Mouse (Mus musculus): Measurements from ENCODE around the gene D630003M21Rik. TPM values are rescaled to one million over a fixed set of nuclear protein-coding genes. Genes with fewer than 3 reads are reported as not detected.

D630003M21Rik gene
- polyA plus RNA-seq, 1 experiment: 1.7 TPM

DNA sequence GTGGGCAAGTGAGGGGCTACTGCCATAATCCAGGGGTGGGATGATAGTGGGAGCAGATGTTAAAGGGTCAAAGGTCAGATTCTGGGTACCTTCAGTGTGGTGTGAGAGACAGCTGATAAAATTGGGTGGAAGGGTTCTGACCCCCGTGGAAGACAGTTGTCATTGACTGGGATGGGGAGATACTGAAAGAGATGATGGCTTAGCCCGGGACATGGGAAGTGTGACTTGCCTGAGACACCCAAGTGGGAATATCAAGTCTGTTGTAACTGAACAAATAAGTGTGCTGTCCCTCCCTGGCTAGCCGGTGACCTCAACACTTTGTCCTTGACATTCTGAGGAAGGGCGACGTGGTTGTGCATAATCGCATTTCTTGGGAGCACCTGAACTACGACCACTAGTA is 59.3 kb downstream of the D630003M21Rik start:
- H3K4me3 ChIP-seq (ENCODE audit: low read depth, low read length): no peak overlapping the region

DNA sequence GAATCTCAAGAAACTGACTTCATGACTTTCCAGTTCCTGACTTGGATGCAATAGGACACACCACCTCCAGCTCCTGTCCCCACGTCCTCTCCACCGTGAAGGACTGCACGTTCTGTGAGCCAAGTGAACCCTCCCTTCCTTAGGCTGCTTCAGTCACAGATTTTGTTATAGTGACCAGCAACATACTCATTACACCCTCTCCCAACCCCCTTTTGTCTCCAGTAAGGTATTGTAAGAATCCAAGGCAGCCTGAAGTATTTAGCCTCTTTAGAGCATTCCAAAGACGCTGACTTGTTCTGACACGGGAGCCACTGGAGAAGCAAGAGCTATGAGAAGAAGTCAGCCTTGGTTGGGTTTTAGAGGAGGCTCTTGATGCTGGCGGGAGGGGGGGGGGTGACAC is 59.7 kb downstream of the D630003M21Rik start:
- Histone ChIP-seq H3K36me3 (ENCODE audit: control insufficient read depth, insufficient read depth, low read length) (no peaks in the 10 kb centered on the region), H3K27me3 (ENCODE audit: control insufficient read depth, insufficient read depth, low read length) (no peaks in the 10 kb centered on the region), H3K27ac (ENCODE audit: insufficient read depth, low read depth, low read length) (no peak overlapping the region; the same call in 1 of the 2 replicates), H3K4me3 (ENCODE audit: low read depth, low read length) (no peak overlapping the region), H3K4me1 (ENCODE audit: control insufficient read depth, insufficient read depth, insufficient read length, low read length) (peaks cover 31% of the 10 kb centered on the region)
- WGBS: 83% methylated on average over 6 of the region's 6 CpGs
- TF ChIP-seq POLR2A (IDR thresholded peaks at IDR 0.05; ENCODE audit: low read depth, low read length) (no peak), CTCF (IDR thresholded peaks at IDR 0.05; ENCODE audit: extremely low read depth, insufficient read length, insufficient replicate concordance, low read depth, low read length) (no peak)

More for the DNA sequence above, 59.3 kb downstream of the D630003M21Rik start:
- WGBS: 85% methylated on average over 7 of the region's 7 CpGs
- TF ChIP-seq POLR2A (IDR thresholded peaks at IDR 0.05; ENCODE audit: low read depth, low read length) (no peak), CTCF (IDR thresholded peaks at IDR 0.05; ENCODE audit: extremely low read depth, insufficient read length, insufficient replicate concordance, low read depth, low read length) (no peak)
- Histone ChIP-seq H3K4me1 (ENCODE audit: control insufficient read depth, insufficient read depth, insufficient read length, low read length) (peaks cover 35% of the 10 kb centered on the region), H3K36me3 (ENCODE audit: control insufficient read depth, insufficient read depth, low read length) (no peaks in the 10 kb centered on the region), H3K27me3 (ENCODE audit: control insufficient read depth, insufficient read depth, low read length) (no peaks in the 10 kb centered on the region), H3K27ac (ENCODE audit: insufficient read depth, low read depth, low read length) (no peak overlapping the region)

DNA sequence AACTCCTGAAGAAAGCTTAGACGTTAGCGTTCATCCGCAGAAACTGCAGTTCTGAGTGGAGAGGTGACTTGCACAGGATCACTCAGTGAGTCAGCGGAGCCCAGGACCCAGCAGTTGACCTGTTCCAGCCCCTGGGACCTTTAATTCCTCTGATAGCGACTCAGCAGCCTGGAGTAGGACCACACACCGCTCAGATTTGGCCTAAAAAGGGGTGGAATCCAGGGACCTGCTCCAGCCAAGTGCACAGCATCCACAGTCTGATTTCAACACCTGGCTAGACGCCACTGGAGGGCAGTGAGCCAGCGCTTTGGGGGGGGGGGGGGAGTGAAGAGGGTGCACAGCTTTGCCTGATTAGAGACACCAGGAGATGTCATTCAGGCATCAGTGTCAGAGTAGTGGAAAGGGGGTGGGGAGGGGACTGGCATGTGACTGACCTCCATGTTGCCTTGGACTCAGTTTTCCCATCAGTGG is 60.2 kb downstream of the D630003M21Rik start:
- no peaks in the 10 kb centered on the region for H3K36me3 ChIP-seq (ENCODE audit: control insufficient read depth, insufficient read depth, low read length)
- no peak for TF ChIP-seq POLR2A (IDR thresholded peaks at IDR 0.05; ENCODE audit: low read depth, low read length)
- no peak for TF ChIP-seq CTCF (IDR thresholded peaks at IDR 0.05; ENCODE audit: extremely low read depth, insufficient read length, insufficient replicate concordance, low read depth, low read length)
- no peak overlapping the region for H3K4me3 ChIP-seq (ENCODE audit: low read depth, low read length)
- H3K4me1 ChIP-seq (ENCODE audit: control insufficient read depth, insufficient read depth, insufficient read length, low read length): peaks cover 27% of the 10 kb centered on the region
- WGBS: 62% methylated on average over 8 of the region's 8 CpGs
- H3K27ac ChIP-seq (ENCODE audit: insufficient read depth, low read depth, low read length): no peak overlapping the region; the same call in 1 of the 2 replicates
- H3K27me3 ChIP-seq (ENCODE audit: control insufficient read depth, insufficient read depth, low read length): no peaks in the 10 kb centered on the region

DNA sequence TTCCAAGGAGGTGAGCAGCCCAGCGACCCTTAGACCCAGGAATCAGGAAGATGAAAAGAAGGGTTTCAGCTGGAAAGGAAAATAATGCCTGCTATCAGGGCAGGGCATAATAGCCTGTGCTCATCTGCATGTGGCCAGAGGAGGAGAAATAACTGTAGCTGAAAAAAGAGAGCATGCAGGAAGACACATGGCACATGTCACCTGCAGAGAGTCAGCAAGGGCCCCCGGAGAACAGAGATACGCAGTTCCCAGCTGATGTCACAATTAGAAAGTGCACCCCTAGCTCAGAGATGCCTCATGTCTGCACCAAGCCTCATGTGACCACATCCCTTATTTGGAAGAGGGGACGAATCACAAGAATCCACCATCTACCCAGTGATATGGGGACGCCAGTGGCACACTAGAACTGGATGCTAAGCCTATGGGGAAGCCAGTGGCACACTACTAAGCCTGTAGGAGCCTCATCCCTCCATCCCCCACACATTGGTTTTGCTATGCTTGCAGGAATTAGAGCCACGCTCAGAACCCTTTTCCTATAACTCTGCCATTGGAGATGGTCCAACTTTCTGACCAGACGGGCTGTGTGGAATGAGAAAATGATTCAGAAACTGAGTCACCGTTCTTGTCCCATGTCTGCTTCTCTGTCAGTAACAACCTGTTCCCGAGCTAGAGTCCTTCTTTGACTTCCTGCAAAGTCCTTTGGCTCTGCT is 61.4 kb downstream of the D630003M21Rik start:
- no peaks in the 10 kb centered on the region for H3K27me3 ChIP-seq (ENCODE audit: control insufficient read depth, insufficient read depth, low read length)
- H3K36me3 ChIP-seq (ENCODE audit: control insufficient read depth, insufficient read depth, low read length): no peaks in the 10 kb centered on the region
- WGBS: 43% methylated on average over 9 of the region's 9 CpGs
- no peak overlapping the region for H3K4me3 ChIP-seq (ENCODE audit: low read depth, low read length)
- peak overlapping the region; percentile 97 for H3K27ac ChIP-seq (ENCODE audit: insufficient read depth, low read depth, low read length)
- no peak for TF ChIP-seq POLR2A (IDR thresholded peaks at IDR 0.05; ENCODE audit: low read depth, low read length)
- no peak for TF ChIP-seq CTCF (IDR thresholded peaks at IDR 0.05; ENCODE audit: extremely low read depth, insufficient read length, insufficient replicate concordance, low read depth, low read length)
- H3K4me1 ChIP-seq (ENCODE audit: control insufficient read depth, insufficient read depth, insufficient read length, low read length): peaks cover 34% of the 10 kb centered on the region

DNA sequence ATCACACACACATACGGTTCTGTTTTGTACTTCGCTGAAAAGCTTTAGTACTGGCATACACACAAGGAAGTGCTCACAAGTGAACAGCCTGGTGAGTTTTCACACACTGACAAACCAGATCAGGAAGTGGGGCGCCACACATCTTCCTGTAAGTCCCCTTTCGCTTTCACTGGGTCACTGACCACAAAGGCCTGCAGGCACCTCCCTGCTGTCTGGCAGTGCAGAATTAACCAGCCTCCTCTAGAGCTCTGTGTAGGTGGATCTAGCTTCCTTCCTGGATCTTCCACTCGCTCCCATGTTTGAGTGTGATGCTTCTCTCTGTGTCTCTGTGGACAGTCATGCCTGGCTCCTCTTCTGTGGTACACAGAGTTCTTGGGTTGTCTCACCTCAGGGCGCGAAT is 62.4 kb downstream of the D630003M21Rik start:
- peaks cover 38% of the 10 kb centered on the region for H3K4me1 ChIP-seq (ENCODE audit: control insufficient read depth, insufficient read depth, insufficient read length, low read length)
- H3K36me3 ChIP-seq (ENCODE audit: control insufficient read depth, insufficient read depth, low read length): no peaks in the 10 kb centered on the region
- 21% methylated on average over 7 of the region's 7 CpGs for WGBS
- H3K27me3 ChIP-seq (ENCODE audit: control insufficient read depth, insufficient read depth, low read length): no peaks in the 10 kb centered on the region
- 0 out of 2 replicates have a peak overlapping the region, but pooled peaks have one; percentile 10 for H3K4me3 ChIP-seq (ENCODE audit: low read depth, low read length)
- H3K27ac ChIP-seq (ENCODE audit: insufficient read depth, low read depth, low read length): peak overlapping the region; percentile 97
- TF ChIP-seq POLR2A (IDR thresholded peaks at IDR 0.05; ENCODE audit: low read depth, low read length) (no peak), CTCF (IDR thresholded peaks at IDR 0.05; ENCODE audit: extremely low read depth, insufficient read length, insufficient replicate concordance, low read depth, low read length) (no peak)

DNA sequence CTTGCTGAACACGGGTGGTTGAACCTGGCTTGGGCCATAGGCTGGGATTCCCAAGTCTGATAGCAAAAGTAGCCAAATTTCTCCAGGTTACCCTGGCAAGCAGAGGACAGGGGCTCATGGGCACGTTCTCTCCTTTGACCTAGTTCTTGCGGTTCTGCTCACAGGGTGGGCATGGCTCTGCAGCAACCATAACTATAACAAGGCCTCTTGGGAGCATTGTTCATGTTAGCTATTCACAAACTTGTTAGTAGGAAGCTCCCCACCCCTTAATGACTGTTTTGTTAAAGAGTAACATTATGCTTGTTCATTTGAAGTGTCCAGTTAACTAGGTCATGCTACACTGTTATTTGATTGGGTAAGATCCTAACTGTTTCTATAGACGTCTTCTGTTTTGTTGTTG is 63.2 kb downstream of the D630003M21Rik start:
- TF ChIP-seq POLR2A (IDR thresholded peaks at IDR 0.05; ENCODE audit: low read depth, low read length) (no peak), CTCF (IDR thresholded peaks at IDR 0.05; ENCODE audit: extremely low read depth, insufficient read length, insufficient replicate concordance, low read depth, low read length) (no peak)
- H3K4me3 ChIP-seq (ENCODE audit: low read depth, low read length): no peak overlapping the region
- no peaks in the 10 kb centered on the region for H3K27me3 ChIP-seq (ENCODE audit: control insufficient read depth, insufficient read depth, low read length)
- peaks cover 44% of the 10 kb centered on the region for H3K4me1 ChIP-seq (ENCODE audit: control insufficient read depth, insufficient read depth, insufficient read length, low read length)
- 81% methylated on average over 4 of the region's 4 CpGs for WGBS
- H3K27ac ChIP-seq (ENCODE audit: insufficient read depth, low read depth, low read length): no peak overlapping the region
- no peaks in the 10 kb centered on the region for H3K36me3 ChIP-seq (ENCODE audit: control insufficient read depth, insufficient read depth, low read length)

DNA sequence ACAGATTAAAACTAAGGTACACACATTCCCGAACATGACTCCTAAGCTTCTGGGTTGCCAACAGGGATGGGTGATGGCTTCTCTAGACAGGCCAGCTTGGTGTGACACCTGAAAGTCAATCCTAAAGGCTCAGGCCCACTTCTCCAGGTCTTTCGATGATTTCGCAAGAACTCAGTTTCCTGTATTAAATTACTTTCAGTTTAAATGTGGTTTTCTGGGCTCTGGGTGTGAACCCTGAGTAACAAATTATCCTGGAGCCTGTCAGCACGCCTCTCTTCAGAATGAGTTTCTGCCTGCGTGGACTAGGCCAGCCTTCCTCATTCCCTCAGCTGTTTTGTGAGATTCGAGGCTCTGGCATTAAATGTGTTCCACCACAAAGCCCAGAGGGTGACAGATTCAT is 66.0 kb downstream of the D630003M21Rik start:
- no peak for TF ChIP-seq CTCF (IDR thresholded peaks at IDR 0.05; ENCODE audit: extremely low read depth, insufficient read length, insufficient replicate concordance, low read depth, low read length)
- TF ChIP-seq POLR2A (IDR thresholded peaks at IDR 0.05; ENCODE audit: low read depth, low read length): no peak
- no peak overlapping the region for H3K4me3 ChIP-seq (ENCODE audit: low read depth, low read length)
- no peaks in the 10 kb centered on the region for H3K36me3 ChIP-seq (ENCODE audit: control insufficient read depth, insufficient read depth, low read length)
- WGBS: 44% methylated on average over 6 of the region's 6 CpGs
- H3K4me1 ChIP-seq (ENCODE audit: control insufficient read depth, insufficient read depth, insufficient read length, low read length): peaks cover 51% of the 10 kb centered on the region; the same call in 1 of the 2 replicates
- H3K27me3 ChIP-seq (ENCODE audit: control insufficient read depth, insufficient read depth, low read length): no peaks in the 10 kb centered on the region
- H3K27ac ChIP-seq (ENCODE audit: insufficient read depth, low read depth, low read length): 0 out of 2 replicates have a peak overlapping the region, but pooled peaks have one; percentile 4

Measured in small intestine, adult 2 months (tissue).